Mouse (Mus musculus) telencephalon, adult 2 months (tissue): ENCODE measurements at regions not wholly inside any gene's neighbourhood (a gene's known extent, or its start where the extent isn't known, plus 50 kb on each side); places are given as distances from the start of the nearest gene placed in this dataset.

Experiments
- DNase-seq: peaks from one replicate; pipeline ENCODE4 v3.0.0-alpha.2; 2011; ENCODE audit warnings: low read depth, low spot score

DNA sequence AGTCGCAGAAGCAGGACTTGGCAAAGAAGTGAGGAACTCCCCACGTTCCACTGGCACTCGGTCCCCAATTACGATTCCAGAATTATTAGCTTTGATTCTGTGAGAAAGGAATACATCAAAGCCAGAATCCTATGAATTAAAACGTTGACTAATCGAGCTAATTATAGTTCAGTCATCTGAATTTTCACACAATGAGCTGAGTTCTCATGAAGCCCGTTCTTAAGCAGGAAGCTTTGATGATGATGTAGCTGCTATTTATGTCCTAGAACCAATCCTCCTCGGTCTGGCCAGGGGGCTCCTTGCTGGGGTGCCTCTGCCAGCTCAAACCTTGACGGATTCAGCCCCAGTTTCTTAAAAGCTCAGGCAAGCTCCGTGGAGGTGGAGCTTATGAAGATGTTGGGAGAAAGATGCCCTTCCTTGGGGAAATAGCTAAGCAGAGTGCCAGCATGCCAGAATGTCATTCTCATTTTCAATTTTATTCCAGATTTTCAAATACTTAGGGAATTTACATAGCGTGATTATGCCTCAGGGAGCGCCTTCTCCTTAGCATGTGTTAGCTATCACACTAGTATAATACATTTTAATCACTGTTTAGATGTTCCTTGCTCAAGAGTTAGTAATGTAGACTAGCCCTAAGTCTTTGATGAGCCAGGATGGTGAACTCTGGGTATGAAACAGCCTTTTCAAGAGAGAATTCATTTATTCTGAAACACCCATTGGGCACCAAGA is 65.5 kb upstream of the Ppm1b start:
- DNase-seq = peak; percentile 43

DNA sequence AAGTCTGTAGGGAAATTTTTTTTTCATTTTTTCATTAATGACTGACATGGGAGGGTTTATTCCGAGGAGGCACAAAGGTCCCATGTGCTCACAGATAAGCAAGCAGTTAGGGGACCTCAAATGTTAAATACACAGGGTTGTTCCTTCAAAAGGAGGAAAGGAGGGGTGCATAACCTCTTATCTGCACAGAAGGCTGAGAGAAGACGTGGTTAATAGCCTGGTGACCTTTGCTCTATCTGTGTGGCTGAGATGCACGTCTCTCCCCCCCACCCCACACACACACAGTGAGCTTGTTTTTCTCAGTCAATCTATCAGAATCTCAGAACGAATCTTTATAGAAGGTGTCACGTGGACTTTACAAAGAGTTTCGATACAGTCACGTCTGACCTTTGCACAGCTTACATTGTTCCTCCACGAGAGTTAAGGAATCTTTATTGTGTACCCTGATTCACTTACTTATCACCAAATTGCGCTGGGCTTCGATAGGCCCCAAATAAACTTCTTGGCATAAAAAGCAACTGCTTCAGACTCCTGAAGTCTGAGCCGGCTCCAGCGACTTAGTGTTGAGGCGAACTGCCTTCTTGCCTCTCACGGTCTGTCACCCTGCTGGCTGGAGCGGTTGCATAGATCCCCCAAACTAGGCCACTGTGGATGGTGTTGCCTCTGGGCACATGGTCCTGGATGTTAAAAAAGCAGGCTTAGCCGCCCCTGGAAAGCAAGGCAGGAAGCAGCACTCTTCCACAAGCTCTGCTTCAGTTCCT is 63.1 kb upstream of the Ppm1b start:
- DNase-seq = no peak

DNA sequence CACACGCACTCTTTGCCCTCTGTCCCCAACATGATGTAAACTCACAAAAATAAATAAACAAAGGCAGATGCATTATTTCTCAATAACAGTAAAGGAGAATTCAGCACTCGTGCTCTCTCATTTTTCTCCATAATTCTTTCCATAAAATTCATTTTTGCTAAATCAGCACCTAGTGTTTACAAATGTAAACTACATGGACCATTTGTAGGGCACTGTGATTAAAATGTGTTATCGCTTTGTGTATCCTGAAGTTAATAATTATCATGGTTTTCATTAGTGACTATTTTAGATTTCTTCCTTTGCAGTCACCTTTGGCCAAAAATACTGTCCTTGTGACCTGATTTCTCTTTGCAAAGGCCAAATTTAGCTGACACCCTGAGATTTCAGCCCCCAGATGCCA is 61.0 kb upstream of the Ppm1b start:
- DNase-seq = no peak

DNA sequence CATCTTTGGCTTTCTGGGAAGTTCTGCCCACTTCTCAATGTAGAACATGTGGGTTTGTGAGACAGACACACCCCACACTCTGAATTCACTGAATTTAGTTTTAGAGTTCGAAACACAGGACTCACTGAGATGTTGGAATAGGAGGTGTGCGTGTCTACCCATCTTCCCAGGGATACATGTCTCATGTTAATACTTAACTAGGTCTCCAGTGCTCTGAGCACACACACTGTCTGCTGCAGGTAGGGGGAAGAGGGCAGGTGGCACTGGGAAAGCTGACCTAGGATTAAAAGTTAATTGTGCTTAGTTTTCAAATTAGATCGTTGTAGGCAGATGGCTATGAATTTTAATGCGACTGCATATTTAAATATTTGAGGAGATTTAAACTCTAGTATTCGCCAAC is 60.0 kb upstream of the Ppm1b start:
- DNase-seq = no peak

DNA sequence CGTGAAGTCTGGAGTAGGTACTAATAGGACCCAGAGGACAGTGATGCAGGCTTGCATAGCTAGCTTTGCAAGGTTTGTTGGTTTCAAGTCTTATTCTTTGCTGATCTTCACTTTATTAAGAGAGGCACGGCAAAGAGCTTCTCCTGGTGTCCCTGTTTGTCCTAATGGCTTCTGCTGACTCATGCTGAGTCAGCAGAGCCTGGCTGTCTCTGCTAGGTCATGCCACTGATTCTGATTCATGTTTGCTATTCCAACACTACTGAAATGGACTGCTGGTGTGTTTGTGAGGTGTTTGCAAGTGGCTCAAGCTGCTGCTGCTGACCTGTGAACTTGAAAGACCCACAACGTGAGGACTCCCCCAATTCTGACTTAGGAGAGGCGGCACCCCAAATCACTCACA is 58.1 kb upstream of the Ppm1b start:
- no peak for DNase-seq

DNA sequence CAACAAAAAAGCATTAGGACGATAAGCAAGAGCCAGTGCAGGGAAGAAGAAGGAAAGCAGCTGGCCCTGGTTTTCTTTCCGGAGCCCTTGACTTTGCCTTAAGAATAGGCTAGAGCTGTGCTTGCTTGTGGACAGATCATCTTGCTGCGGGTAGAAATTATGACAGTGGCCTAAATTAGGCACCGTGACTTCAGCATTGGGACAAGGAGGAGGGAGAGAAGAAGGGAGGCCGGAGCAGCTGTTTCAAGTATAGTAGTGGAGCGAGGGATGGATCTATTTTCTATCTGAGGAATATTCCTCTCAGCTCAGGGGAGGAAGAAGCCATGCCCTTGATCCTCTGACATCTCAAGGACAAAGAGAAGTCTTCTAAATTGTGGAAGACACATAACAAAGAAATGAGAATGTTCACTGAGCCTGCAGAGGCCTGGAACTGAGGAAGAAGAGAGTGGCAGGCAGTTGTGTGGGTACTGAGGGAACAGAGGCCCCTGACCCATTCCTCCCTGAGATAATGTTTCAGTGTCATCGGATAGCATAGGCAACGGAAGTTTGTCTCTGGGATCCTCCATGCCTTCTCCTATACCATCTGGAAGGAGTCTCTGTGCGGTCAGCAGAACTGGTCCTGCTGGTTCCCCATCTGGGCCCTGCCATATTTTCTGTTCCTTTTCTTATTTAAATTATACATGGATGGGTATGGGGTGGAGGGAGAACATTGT is 52.8 kb upstream of the Ppm1b start:
- DNase-seq = no peak
